Mouse (Mus musculus) heart, adult 2 months (tissue): ENCODE data around the gene Gm42669.

Source experiments
- CTCF ChIP-seq: fragments of 200-600 bp; IDR thresholded peaks from 2 replicates; pipeline ENCODE4 v1.8.1; 2022; ENCODE audit warnings: antibody characterized with exemption, mild to moderate bottlenecking, moderate library complexity
- EP300 ChIP-seq: fragments of 200-500 bp; IDR thresholded peaks from 2 replicates; pipeline ENCODE4 v1.6.1; 2011; ENCODE audit warnings: low read depth, low read length, control low read depth; ENCODE audit not compliant: insufficient read depth
- POLR2A ChIP-seq: fragments of 200-500 bp; IDR thresholded peaks from 2 replicates; pipeline ENCODE4 v1.6.1; 2011; ENCODE audit warnings: mild to moderate bottlenecking, low read depth, low read length, control low read depth; ENCODE audit not compliant: insufficient read depth

- TF ChIP-seq CTCF (no peak), EP300 (no peak), POLR2A (no peak)
Measured at GRCm38 (mm10) chr5:107515453-107515852, 8.0 kb downstream of the Gm42669 start.
